Mouse (Mus musculus) kidney, embryonic 15.5 days (tissue): ENCODE results near the gene Tekt2. TPM values are rescaled to one million over a fixed set of nuclear protein-coding genes. Genes with fewer than 3 reads are reported as not detected.
A peak's percentile ranks its signal among the peaks of the same experiment; 100 is the strongest.

ENCODE experiments used
- ATAC-seq: fragments of 200-750 bp; cut with Nextera tagmentation; replicated peaks from 2 replicates; pipeline ENCODE4 v1.8.0; 2017; ENCODE audit warnings: moderate TSS enrichment; ENCODE audit not compliant: low FRiP score
- H3K27ac ChIP-seq: fragments of 300-500 bp; sonication (generic); 2 replicates; pipeline ENCODE4 v1.5.1; 2015; ENCODE audit warnings: mild to moderate bottlenecking, inconsistent platforms
- H3K27me3 ChIP-seq: fragments of 300-500 bp; sonication (generic); 2 replicates; pipeline ENCODE4 v1.6.1; 2015; ENCODE audit warnings: inconsistent platforms
- H3K36me3 ChIP-seq: fragments of 300-500 bp; sonication (generic); 2 replicates; pipeline ENCODE4 v1.6.1; 2015; ENCODE audit warnings: inconsistent platforms
- H3K4me1 ChIP-seq: fragments of 300-500 bp; sonication (generic); 2 replicates; pipeline ENCODE4 v1.6.1; 2015; ENCODE audit warnings: inconsistent platforms
- H3K4me2 ChIP-seq: fragments of 300-500 bp; sonication (generic); 2 replicates; pipeline ENCODE4 v1.6.1; 2015; ENCODE audit warnings: moderate library complexity, mild to moderate bottlenecking, inconsistent platforms
- H3K4me3 ChIP-seq: fragments of 300-500 bp; sonication (generic); replicated peaks from 2 replicates; pipeline ENCODE4 v1.5.1; 2015; ENCODE audit warnings: mild to moderate bottlenecking, inconsistent platforms
- H3K9ac ChIP-seq: fragments of 300-500 bp; sonication (generic); 2 replicates; pipeline ENCODE4 v1.6.1; 2015; ENCODE audit warnings: mild to moderate bottlenecking, inconsistent platforms
- H3K9me3 ChIP-seq: fragments of 300-500 bp; sonication (generic); replicated peaks from 2 replicates; pipeline ENCODE4 v1.6.1; 2016; ENCODE audit warnings: inconsistent platforms
- WGBS: fragments of 180-500 bp; shearing (Covaris S2); methylation state at CpG from one replicate; pipeline ENCODE4 v1.1.7; 2015; ENCODE audit warnings: mixed read lengths; 5-methylcytosine and 5-hydroxymethylcytosine counted together
- polyA plus RNA-seq: library from polyadenylated mRNA; unstranded; fragments of >200 nt; fragmentation: Nextera tagmentation; extraction: Ambion mirVana; gene quantifications from 2 replicates; pipeline ENCODE4 v1.2.1, GENCODE M21; 2015

Tekt2 gene
- polyA plus RNA-seq: 4.7 and 4.9 TPM in 2 replicates

GRCm38 (mm10) chr4:126325281-126325861 lies at the start of gene Tekt2:
Gene Tekt2, minus strand, starts transcription at chr4:126325688.
- H3K4me2 ChIP-seq: peak within 1 kb of the TSS; percentile 55
- peaks cover 23% of the 10 kb centered on the region for H3K4me1 ChIP-seq
- H3K9ac ChIP-seq: no peak within 1 kb of the TSS
- H3K9me3 ChIP-seq: no peaks in the 10 kb centered on the region
- no peaks in the 10 kb centered on the region for H3K36me3 ChIP-seq
- 0 out of 2 replicates have a peak within 1 kb of the TSS, but pooled peaks have one; percentile 27 for H3K27ac ChIP-seq
- 7% methylated on average over 23 of the region's 23 CpGs for WGBS
- no peak for ATAC-seq
- H3K27me3 ChIP-seq: peaks cover 22% of the 10 kb centered on the region
- peak within 1 kb of the TSS; percentile 27 for H3K4me3 ChIP-seq

GRCm38 (mm10) chr4:126371497-126371896 lies 46.0 kb upstream of the Tekt2 start:
- Histone ChIP-seq H3K27me3 (no peaks in the 10 kb centered on the region), H3K9me3 (no peaks in the 10 kb centered on the region), H3K4me3 (no peak overlapping the region), H3K9ac (no peak overlapping the region), H3K27ac (no peak overlapping the region), H3K4me2 (no peak overlapping the region), H3K36me3 (peaks cover 28% of the 10 kb centered on the region), H3K4me1 (no peaks in the 10 kb centered on the region)
- ATAC-seq: no peak
- 85% methylated on average over 9 of the region's 9 CpGs for WGBS

- Histone ChIP-seq H3K9ac (no peak overlapping the region), H3K27ac (no peak overlapping the region), H3K9me3 (no peaks in the 10 kb centered on the region), H3K4me1 (no peaks in the 10 kb centered on the region), H3K36me3 (peaks cover 63% of the 10 kb centered on the region), H3K4me3 (no peak overlapping the region), H3K4me2 (no peak overlapping the region), H3K27me3 (no peaks in the 10 kb centered on the region)
- ATAC-seq: no peak
- 95% methylated on average over 1 of the region's 1 CpGs for WGBS
These were observed 34.6 kb upstream of the Tekt2 start for GRCm38 (mm10) chr4:126360069-126360468.

GRCm38 (mm10) chr4:126343451-126343850 lies 18.0 kb upstream of the Tekt2 start:
- Histone ChIP-seq H3K4me2 (no peak overlapping the region), H3K9me3 (no peaks in the 10 kb centered on the region), H3K4me1 (no peaks in the 10 kb centered on the region), H3K9ac (no peak overlapping the region), H3K27me3 (no peaks in the 10 kb centered on the region), H3K4me3 (no peak overlapping the region), H3K27ac (no peak overlapping the region), H3K36me3 (peaks cover 40% of the 10 kb centered on the region)
- 75% methylated on average over 4 of the region's 4 CpGs for WGBS
- ATAC-seq: no peak

- H3K27me3 ChIP-seq: no peaks in the 10 kb centered on the region
- no peak overlapping the region for H3K4me3 ChIP-seq
- H3K36me3 ChIP-seq: peaks cover 13% of the 10 kb centered on the region
- no peak overlapping the region for H3K4me2 ChIP-seq
- no peak overlapping the region for H3K27ac ChIP-seq
- WGBS: 65% methylated on average over 4 of the region's 4 CpGs
- no peak for ATAC-seq
- no peak overlapping the region for H3K9ac ChIP-seq
- H3K4me1 ChIP-seq: no peaks in the 10 kb centered on the region
- no peaks in the 10 kb centered on the region for H3K9me3 ChIP-seq
These were observed 14.0 kb upstream of the Tekt2 start for GRCm38 (mm10) chr4:126339461-126339860.

- no peak for ATAC-seq
- no peak overlapping the region for H3K9ac ChIP-seq
- WGBS: 54% methylated on average over 3 of the region's 3 CpGs
- no peaks in the 10 kb centered on the region for H3K9me3 ChIP-seq
- no peaks in the 10 kb centered on the region for H3K4me1 ChIP-seq
- no peak overlapping the region for H3K4me2 ChIP-seq
- H3K27me3 ChIP-seq: no peaks in the 10 kb centered on the region
- H3K4me3 ChIP-seq: no peak overlapping the region
- H3K36me3 ChIP-seq: no peaks in the 10 kb centered on the region
- H3K27ac ChIP-seq: no peak overlapping the region
These were observed 6.9 kb upstream of the Tekt2 start for GRCm38 (mm10) chr4:126332358-126332757.

- WGBS: 80% methylated on average over 1 of the region's 1 CpGs
- no peak for ATAC-seq
- H3K4me3 ChIP-seq: no peak overlapping the region
These were observed 6.3 kb upstream of the Tekt2 start for GRCm38 (mm10) chr4:126331751-126332150.

GRCm38 (mm10) chr4:126330295-126330694 lies 4.8 kb upstream of the Tekt2 start:
- no peaks in the 10 kb centered on the region for H3K36me3 ChIP-seq
- WGBS: 89% methylated on average over 4 of the region's 4 CpGs
- H3K4me2 ChIP-seq: no peak overlapping the region
- H3K9ac ChIP-seq: no peak overlapping the region
- no peaks in the 10 kb centered on the region for H3K9me3 ChIP-seq
- no peak overlapping the region for H3K27ac ChIP-seq
- peaks cover 7% of the 10 kb centered on the region for H3K27me3 ChIP-seq
- no peak overlapping the region for H3K4me3 ChIP-seq
- peaks cover 4% of the 10 kb centered on the region for H3K4me1 ChIP-seq
- no peak for ATAC-seq

More at GRCm38 (mm10) chr4:126331751-126332150, 6.3 kb upstream of the Tekt2 start:
- Histone ChIP-seq H3K4me1 (no peaks in the 10 kb centered on the region), H3K27ac (no peak overlapping the region), H3K4me2 (no peak overlapping the region), H3K9ac (no peak overlapping the region), H3K27me3 (no peaks in the 10 kb centered on the region), H3K36me3 (no peaks in the 10 kb centered on the region), H3K9me3 (no peaks in the 10 kb centered on the region)

GRCm38 (mm10) chr4:126326036-126326435 lies 548 bp upstream of the Tekt2 start:
- peaks cover 22% of the 10 kb centered on the region for H3K27me3 ChIP-seq
- H3K9me3 ChIP-seq: no peaks in the 10 kb centered on the region
- no peak overlapping the region for H3K4me3 ChIP-seq
- peaks cover 16% of the 10 kb centered on the region for H3K4me1 ChIP-seq
- 19% methylated on average over 6 of the region's 6 CpGs for WGBS
- H3K36me3 ChIP-seq: no peaks in the 10 kb centered on the region
- no peak overlapping the region for H3K27ac ChIP-seq
- no peak overlapping the region for H3K4me2 ChIP-seq
- no peak for ATAC-seq
- H3K9ac ChIP-seq: no peak overlapping the region

GRCm38 (mm10) chr4:126324861-126325260 lies 627 bp downstream of the Tekt2 start:
- Histone ChIP-seq H3K4me1 (peaks cover 28% of the 10 kb centered on the region), H3K36me3 (no peaks in the 10 kb centered on the region), H3K4me3 (peak overlapping the region; percentile 27), H3K27me3 (peaks cover 22% of the 10 kb centered on the region), H3K27ac (0 out of 2 replicates have a peak overlapping the region, but pooled peaks have one; percentile 27), H3K9me3 (no peaks in the 10 kb centered on the region), H3K9ac (no peak overlapping the region), H3K4me2 (peak overlapping the region; percentile 55)
- 26% methylated on average over 13 of the region's 13 CpGs for WGBS
- ATAC-seq: no peak

- ATAC-seq: no peak
- Histone ChIP-seq H3K27me3 (peaks cover 22% of the 10 kb centered on the region), H3K4me3 (no peak overlapping the region), H3K4me1 (peaks cover 30% of the 10 kb centered on the region), H3K4me2 (no peak overlapping the region), H3K36me3 (peaks cover 18% of the 10 kb centered on the region), H3K9ac (no peak overlapping the region), H3K27ac (no peak overlapping the region), H3K9me3 (no peaks in the 10 kb centered on the region)
- 96% methylated on average over 13 of the region's 13 CpGs for WGBS
These were observed 2.8 kb downstream of the Tekt2 start for GRCm38 (mm10) chr4:126322646-126323045.

- ATAC-seq: peak; percentile 43
- H3K9ac ChIP-seq: peak overlapping the region; percentile 86
- WGBS: 55% methylated on average over 28 of the region's 28 CpGs
These were observed 3.5 kb downstream of the Tekt2 start for GRCm38 (mm10) chr4:126321854-126322511.

More at GRCm38 (mm10) chr4:126321854-126322511, 3.5 kb downstream of the Tekt2 start:
- Histone ChIP-seq H3K27ac (no peak overlapping the region), H3K36me3 (peaks cover 24% of the 10 kb centered on the region), H3K4me2 (peak overlapping the region; percentile 85), H3K9me3 (no peaks in the 10 kb centered on the region), H3K27me3 (peaks cover 22% of the 10 kb centered on the region), H3K4me3 (peak overlapping the region; percentile 92), H3K4me1 (peaks cover 30% of the 10 kb centered on the region)
